Mouse (Mus musculus) midbrain, embryonic 13.5 days (tissue): ENCODE data around the gene Ndel1. TPM values are rescaled to one million over a fixed set of nuclear protein-coding genes. Genes with fewer than 3 reads are reported as not detected.

ENCODE experiments used
- ATAC-seq: fragments of 200-750 bp; cut with Nextera tagmentation; 2 replicates; pipeline ENCODE4 v1.8.0; 2017; ENCODE audit warnings: mild to moderate bottlenecking, moderate TSS enrichment, moderate library complexity
- H3K27ac ChIP-seq: fragments of 300-500 bp; sonication (generic); 2 replicates; pipeline ENCODE4 v1.5.1; 2015; ENCODE audit warnings: inconsistent platforms, mild to moderate bottlenecking, moderate library complexity
- H3K27me3 ChIP-seq: fragments of 300-500 bp; sonication (generic); 2 replicates; pipeline ENCODE4 v1.6.1; 2015; ENCODE audit warnings: mild to moderate bottlenecking, inconsistent platforms
- H3K36me3 ChIP-seq: fragments of 300-500 bp; sonication (generic); 2 replicates; pipeline ENCODE4 v1.6.1; 2015; ENCODE audit warnings: mild to moderate bottlenecking, inconsistent platforms
- H3K4me1 ChIP-seq: fragments of 300-500 bp; sonication (generic); replicated peaks from 2 replicates; pipeline ENCODE4 v1.6.1; 2015; ENCODE audit warnings: inconsistent platforms
- H3K4me2 ChIP-seq: fragments of 300-500 bp; sonication (generic); replicated peaks from 2 replicates; pipeline ENCODE4 v1.6.1; 2015; ENCODE audit warnings: moderate library complexity, mild to moderate bottlenecking, inconsistent platforms
- H3K4me3 ChIP-seq: fragments of 300-500 bp; sonication (generic); replicated peaks from 2 replicates; pipeline ENCODE4 v1.5.1; 2015; ENCODE audit warnings: mild to moderate bottlenecking, inconsistent platforms
- H3K9ac ChIP-seq: fragments of 300-500 bp; sonication (generic); replicated peaks from 2 replicates; pipeline ENCODE4 v1.6.1; 2015; ENCODE audit warnings: mild to moderate bottlenecking, inconsistent platforms
- H3K9me3 ChIP-seq: fragments of 300-500 bp; sonication (generic); 2 replicates; pipeline ENCODE4 v1.6.1; 2016; ENCODE audit warnings: mild to moderate bottlenecking, inconsistent platforms
- WGBS: fragments of 180-500 bp; shearing (Covaris S2); methylation state at CpG from one replicate; pipeline ENCODE4 v1.1.7; 2015; 5-methylcytosine and 5-hydroxymethylcytosine counted together
- polyA plus RNA-seq: library from polyadenylated mRNA; unstranded; fragments of >200 nt; fragmentation: Nextera tagmentation; extraction: Ambion mirVana; gene quantifications from 2 replicates; pipeline ENCODE4 v1.2.1, GENCODE M21; 2015

Ndel1 gene
- polyA plus RNA-seq, 1 experiment from 2014 or later: 79.9 TPM

GRCm38 (mm10) chr11:68890625-68891024 is 19.0 kb upstream of the Ndel1 start:
- H3K27ac ChIP-seq: no peak overlapping the region
- 64% methylated on average over 2 of the region's 2 CpGs for WGBS

GRCm38 (mm10) chr11:68888653-68889052 is 17.0 kb upstream of the Ndel1 start:
- Histone ChIP-seq H3K4me1 (no peaks in the 10 kb centered on the region), H3K4me2 (no peak overlapping the region), H3K9me3 (no peaks in the 10 kb centered on the region), H3K9ac (no peak overlapping the region), H3K4me3 (no peak overlapping the region), H3K36me3 (no peaks in the 10 kb centered on the region), H3K27me3 (no peaks in the 10 kb centered on the region), H3K27ac (no peak overlapping the region)
- WGBS: 66% methylated on average over 2 of the region's 2 CpGs
- ATAC-seq: no peak

More at GRCm38 (mm10) chr11:68890625-68891024, 19.0 kb upstream of the Ndel1 start:
- no peak overlapping the region for H3K9ac ChIP-seq
- H3K4me3 ChIP-seq: no peak overlapping the region
- H3K27me3 ChIP-seq: no peaks in the 10 kb centered on the region
- H3K4me1 ChIP-seq: no peaks in the 10 kb centered on the region
- no peak for ATAC-seq
- no peaks in the 10 kb centered on the region for H3K9me3 ChIP-seq
- no peaks in the 10 kb centered on the region for H3K36me3 ChIP-seq
- H3K4me2 ChIP-seq: no peak overlapping the region

GRCm38 (mm10) chr11:68888253-68888652 is 16.6 kb upstream of the Ndel1 start, which contains the start of gene Rnf222:
Rnf222 (plus strand) TSS chr11:68888553.
- 40% methylated on average over 6 of the region's 6 CpGs for WGBS
- no peak for ATAC-seq
- H3K36me3 ChIP-seq: no peaks in the 10 kb centered on the region
- no peak within 1 kb of the TSS for H3K27ac ChIP-seq
- H3K4me2 ChIP-seq: no peak within 1 kb of the TSS
- no peaks in the 10 kb centered on the region for H3K4me1 ChIP-seq
- no peaks in the 10 kb centered on the region for H3K27me3 ChIP-seq
- H3K9ac ChIP-seq: no peak within 1 kb of the TSS
- no peaks in the 10 kb centered on the region for H3K9me3 ChIP-seq
- no peak within 1 kb of the TSS for H3K4me3 ChIP-seq

DNA sequence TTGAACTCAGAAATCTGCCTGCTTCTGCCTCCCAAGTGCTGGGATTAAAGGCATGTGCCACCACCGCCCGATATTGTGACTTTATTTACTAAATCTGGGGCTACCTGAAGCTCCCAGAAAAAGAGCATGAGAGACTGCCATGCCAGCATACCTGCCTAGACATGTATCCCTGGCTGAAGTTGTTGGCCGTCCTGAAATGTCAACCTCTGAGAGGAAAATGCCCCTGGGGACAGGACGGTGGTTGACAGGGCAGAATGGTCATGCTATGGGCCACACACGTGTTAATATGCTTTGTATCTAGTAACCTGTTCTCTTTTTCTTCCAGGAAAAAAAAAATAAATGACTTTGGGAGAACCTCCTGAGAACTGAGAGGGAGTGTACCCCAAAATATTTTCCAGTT is 14.4 kb upstream of the Ndel1 start:
- H3K27me3 ChIP-seq: no peaks in the 10 kb centered on the region
- 89% methylated on average over 5 of the region's 5 CpGs for WGBS
- H3K9me3 ChIP-seq: no peaks in the 10 kb centered on the region
- H3K4me1 ChIP-seq: no peaks in the 10 kb centered on the region
- no peaks in the 10 kb centered on the region for H3K36me3 ChIP-seq
- no peak overlapping the region for H3K4me2 ChIP-seq
- no peak overlapping the region for H3K9ac ChIP-seq
- no peak for ATAC-seq
- no peak overlapping the region for H3K27ac ChIP-seq
- H3K4me3 ChIP-seq: no peak overlapping the region

DNA sequence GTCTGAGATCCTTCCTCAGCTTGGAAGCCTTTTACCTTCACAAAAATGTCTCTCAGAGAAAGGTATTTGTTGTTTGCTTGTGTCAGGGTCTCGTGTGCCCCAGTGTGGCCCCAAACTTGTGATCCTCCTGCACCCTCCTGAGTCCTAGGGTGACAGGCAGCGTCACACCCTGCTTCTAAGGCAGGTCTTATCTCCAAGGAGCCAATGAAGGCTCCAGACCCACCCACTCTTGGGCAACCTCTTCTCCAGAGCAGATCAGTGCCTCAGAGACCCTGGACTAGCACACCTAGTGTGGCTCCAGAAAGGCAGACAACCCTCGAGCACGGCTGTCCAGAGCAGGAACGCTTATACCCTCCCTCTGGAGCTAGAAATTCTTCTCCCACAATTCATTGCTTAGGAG is 12.7 kb upstream of the Ndel1 start:
- H3K27ac ChIP-seq: no peak overlapping the region
- no peak for ATAC-seq
- H3K4me1 ChIP-seq: no peaks in the 10 kb centered on the region
- H3K4me3 ChIP-seq: no peak overlapping the region
- 76% methylated on average over 5 of the region's 5 CpGs for WGBS
- no peak overlapping the region for H3K9ac ChIP-seq
- H3K27me3 ChIP-seq: no peaks in the 10 kb centered on the region
- H3K4me2 ChIP-seq: no peak overlapping the region
- no peaks in the 10 kb centered on the region for H3K36me3 ChIP-seq
- no peaks in the 10 kb centered on the region for H3K9me3 ChIP-seq

- Histone ChIP-seq H3K4me1 (no peaks in the 10 kb centered on the region), H3K27me3 (no peaks in the 10 kb centered on the region), H3K9me3 (no peaks in the 10 kb centered on the region), H3K4me3 (no peak overlapping the region), H3K9ac (no peak overlapping the region), H3K36me3 (no peaks in the 10 kb centered on the region), H3K4me2 (no peak overlapping the region), H3K27ac (no peak overlapping the region)
- no peak for ATAC-seq
- WGBS: 77% methylated on average over 2 of the region's 2 CpGs
Measured at GRCm38 (mm10) chr11:68883843-68884242, 12.2 kb upstream of the Ndel1 start.

GRCm38 (mm10) chr11:68882107-68882506 is 10.4 kb upstream of the Ndel1 start:
- Histone ChIP-seq H3K9me3 (no peaks in the 10 kb centered on the region), H3K4me2 (no peak overlapping the region), H3K9ac (no peak overlapping the region), H3K27me3 (no peaks in the 10 kb centered on the region), H3K27ac (no peak overlapping the region), H3K36me3 (no peaks in the 10 kb centered on the region), H3K4me1 (no peaks in the 10 kb centered on the region), H3K4me3 (no peak overlapping the region)
- 16% methylated on average over 14 of the region's 14 CpGs for WGBS
- no peak for ATAC-seq

GRCm38 (mm10) chr11:68878811-68879210 is 7.2 kb upstream of the Ndel1 start:
- Histone ChIP-seq H3K27ac (no peak overlapping the region), H3K27me3 (no peaks in the 10 kb centered on the region), H3K4me2 (no peak overlapping the region), H3K4me1 (no peaks in the 10 kb centered on the region), H3K9me3 (no peaks in the 10 kb centered on the region), H3K36me3 (no peaks in the 10 kb centered on the region), H3K9ac (no peak overlapping the region), H3K4me3 (no peak overlapping the region)
- ATAC-seq: no peak
- WGBS: 90% methylated on average over 5 of the region's 5 CpGs

- Histone ChIP-seq H3K4me3 (no peak overlapping the region), H3K27me3 (no peaks in the 10 kb centered on the region), H3K4me2 (no peak overlapping the region), H3K27ac (no peak overlapping the region), H3K9ac (no peak overlapping the region), H3K36me3 (no peaks in the 10 kb centered on the region), H3K4me1 (no peaks in the 10 kb centered on the region), H3K9me3 (no peaks in the 10 kb centered on the region)
- 0% methylated on average over 2 of the region's 2 CpGs for WGBS
- ATAC-seq: no peak
Measured at GRCm38 (mm10) chr11:68874841-68875240, 3.2 kb upstream of the Ndel1 start.

GRCm38 (mm10) chr11:68871277-68871676 is 381 bp downstream of the Ndel1 start:
- H3K27ac ChIP-seq: no peak overlapping the region
- no peaks in the 10 kb centered on the region for H3K4me1 ChIP-seq
- no peaks in the 10 kb centered on the region for H3K27me3 ChIP-seq
- H3K9ac ChIP-seq: no peak overlapping the region
- ATAC-seq: no peak
- no peak overlapping the region for H3K4me2 ChIP-seq
- H3K9me3 ChIP-seq: no peaks in the 10 kb centered on the region
- H3K36me3 ChIP-seq: no peaks in the 10 kb centered on the region
- 88% methylated on average over 9 of the region's 9 CpGs for WGBS
- no peak overlapping the region for H3K4me3 ChIP-seq

GRCm38 (mm10) chr11:68864544-68865189 is 7.0 kb downstream of the Ndel1 start:
- 67% methylated on average over 9 of the region's 9 CpGs for WGBS
- Histone ChIP-seq H3K9ac (no peak overlapping the region), H3K4me2 (no peak overlapping the region), H3K27ac (no peak overlapping the region), H3K27me3 (0 out of 2 replicates have a peak, but pooled peaks cover 2% of the 10 kb centered on the region), H3K4me1 (no peaks in the 10 kb centered on the region), H3K9me3 (no peaks in the 10 kb centered on the region), H3K4me3 (no peak overlapping the region), H3K36me3 (no peaks in the 10 kb centered on the region)
- ATAC-seq: no peak

GRCm38 (mm10) chr11:68863631-68864091 is 8.0 kb downstream of the Ndel1 start:
- ATAC-seq: no peak
- Histone ChIP-seq H3K36me3 (no peaks in the 10 kb centered on the region), H3K4me1 (no peaks in the 10 kb centered on the region), H3K4me2 (no peak overlapping the region), H3K4me3 (no peak overlapping the region), H3K9me3 (no peaks in the 10 kb centered on the region), H3K27me3 (0 out of 2 replicates have a peak, but pooled peaks cover 2% of the 10 kb centered on the region), H3K9ac (no peak overlapping the region), H3K27ac (no peak overlapping the region)
- WGBS: 76% methylated on average over 4 of the region's 4 CpGs

- no peak overlapping the region for H3K4me3 ChIP-seq
- no peaks in the 10 kb centered on the region for H3K4me1 ChIP-seq
- no peak for ATAC-seq
- H3K27me3 ChIP-seq: 0 out of 2 replicates have a peak, but pooled peaks cover 2% of the 10 kb centered on the region
- H3K36me3 ChIP-seq: no peaks in the 10 kb centered on the region
- H3K9me3 ChIP-seq: no peaks in the 10 kb centered on the region
- H3K9ac ChIP-seq: no peak overlapping the region
- 82% methylated on average over 2 of the region's 2 CpGs for WGBS
- no peak overlapping the region for H3K4me2 ChIP-seq
- H3K27ac ChIP-seq: no peak overlapping the region
Measured at GRCm38 (mm10) chr11:68862260-68862659, 9.4 kb downstream of the Ndel1 start.
